Mouse (Mus musculus) forebrain, embryonic 13.5 days (tissue): ENCODE measurements around the gene Tmem101. TPM values are rescaled to one million over a fixed set of nuclear protein-coding genes. Genes with fewer than 3 reads are reported as not detected.

Experiments used
- ATAC-seq: fragments of 200-750 bp; cut with Nextera tagmentation; 2 replicates; pipeline ENCODE4 v1.8.0; 2017
- H3K27ac ChIP-seq: fragments of 300-500 bp; sonication (generic); 2 replicates; pipeline ENCODE4 v1.5.1; 2015; ENCODE audit warnings: inconsistent platforms, mild to moderate bottlenecking, moderate library complexity
- H3K27me3 ChIP-seq: fragments of 300-500 bp; sonication (generic); 2 replicates; pipeline ENCODE4 v1.6.1; 2015; ENCODE audit warnings: mild to moderate bottlenecking, inconsistent platforms
- H3K36me3 ChIP-seq: fragments of 300-500 bp; sonication (generic); 2 replicates; pipeline ENCODE4 v1.6.1; 2015; ENCODE audit warnings: mild to moderate bottlenecking, inconsistent platforms; ENCODE audit not compliant: poor library complexity, severe bottlenecking
- H3K4me1 ChIP-seq: fragments of 300-500 bp; sonication (generic); 2 replicates; pipeline ENCODE4 v1.6.1; 2015; ENCODE audit warnings: inconsistent platforms
- H3K4me2 ChIP-seq: fragments of 300-500 bp; sonication (generic); 2 replicates; pipeline ENCODE4 v1.6.1; 2015; ENCODE audit warnings: inconsistent platforms, mild to moderate bottlenecking, moderate library complexity
- H3K4me3 ChIP-seq: fragments of 300-500 bp; sonication (generic); 2 replicates; pipeline ENCODE4 v1.5.1; 2015; ENCODE audit warnings: mild to moderate bottlenecking, inconsistent platforms
- H3K9ac ChIP-seq: fragments of 300-500 bp; sonication (generic); 2 replicates; pipeline ENCODE4 v1.6.1; 2015; ENCODE audit warnings: mild to moderate bottlenecking, inconsistent platforms
- H3K9me3 ChIP-seq: fragments of 300-500 bp; sonication (generic); replicated peaks from 2 replicates; pipeline ENCODE4 v1.6.1; 2016; ENCODE audit warnings: inconsistent platforms
- WGBS: fragments of 180-500 bp; shearing (Covaris S2); methylation state at CpG from one replicate; pipeline ENCODE4 v1.1.7; 2015; 5-methylcytosine and 5-hydroxymethylcytosine counted together
- polyA plus RNA-seq: library from polyadenylated mRNA; unstranded; fragments of >200 nt; fragmentation: Nextera tagmentation; extraction: Ambion mirVana; gene quantifications from 2 replicates; pipeline ENCODE4 v1.2.1, GENCODE M21; 2015

Tmem101 gene
- polyA plus RNA-seq, 1 experiment from 2014 or later = 35.6 TPM

DNA sequence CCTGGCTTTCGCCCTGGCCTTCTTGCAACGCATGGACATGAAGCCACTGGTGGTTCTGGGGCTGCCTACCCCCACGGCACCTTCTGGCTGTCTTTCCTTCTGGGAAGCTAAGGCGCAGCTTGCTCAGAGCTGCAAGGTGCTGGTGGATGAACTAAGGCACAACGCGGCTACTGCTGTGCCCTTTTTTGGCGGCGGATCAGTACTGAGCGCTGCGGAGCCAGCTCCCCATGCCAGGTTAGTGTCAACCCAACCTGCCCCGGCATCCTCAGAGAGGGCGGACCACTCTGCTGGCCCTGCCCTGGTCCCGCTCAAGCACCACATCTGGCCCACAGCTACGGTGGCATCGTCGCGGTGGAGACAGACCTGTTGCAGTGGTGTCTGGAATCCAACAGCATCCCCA, 9.7 kb downstream of the Tmem101 start:
- Histone ChIP-seq H3K27ac (no peak overlapping the region), H3K27me3 (peaks cover 75% of the 10 kb centered on the region), H3K9me3 (no peaks in the 10 kb centered on the region), H3K4me1 (peaks cover 10% of the 10 kb centered on the region; the same call in 1 of the 2 replicates), H3K4me2 (no peak overlapping the region), H3K9ac (no peak overlapping the region), H3K36me3 (no peaks in the 10 kb centered on the region), H3K4me3 (no peak overlapping the region)
- 12% methylated on average over 17 of the region's 17 CpGs for WGBS
- ATAC-seq = no peak

GRCm38 (mm10) chr11:102146005-102146404, 10.2 kb downstream of the Tmem101 start:
- ATAC-seq = no peak
- H3K9me3 ChIP-seq = no peaks in the 10 kb centered on the region
- 6% methylated on average over 16 of the region's 16 CpGs for WGBS
- H3K9ac ChIP-seq = no peak overlapping the region
- H3K27me3 ChIP-seq = peaks cover 75% of the 10 kb centered on the region
- H3K4me1 ChIP-seq = peaks cover 10% of the 10 kb centered on the region; the same call in 1 of the 2 replicates
- H3K27ac ChIP-seq = no peak overlapping the region
- no peak overlapping the region for H3K4me3 ChIP-seq
- no peaks in the 10 kb centered on the region for H3K36me3 ChIP-seq
- no peak overlapping the region for H3K4me2 ChIP-seq

- H3K36me3 ChIP-seq = no peaks in the 10 kb centered on the region
- H3K4me3 ChIP-seq = peak within 1 kb of the TSS; percentile 17; the same call in 1 of the 2 replicates
- no peaks in the 10 kb centered on the region for H3K9me3 ChIP-seq
- H3K4me1 ChIP-seq = peaks cover 10% of the 10 kb centered on the region; the same call in 1 of the 2 replicates
- peak within 1 kb of the TSS; percentile 44 for H3K4me2 ChIP-seq
- H3K27ac ChIP-seq = no peak within 1 kb of the TSS
- H3K9ac ChIP-seq = no peak within 1 kb of the TSS
- H3K27me3 ChIP-seq = peaks cover 75% of the 10 kb centered on the region
- under 1% methylated on average over 49 of the region's 50 CpGs for WGBS
- no peak for ATAC-seq
Measured at GRCm38 (mm10) chr11:102145471-102146001, 10.7 kb downstream of the Tmem101 start, which contains the start of gene Nags. Gene Nags, plus strand, starts transcription at chr11:102145513.

- Histone ChIP-seq H3K9ac (no peak overlapping the region), H3K36me3 (no peaks in the 10 kb centered on the region), H3K27ac (no peak overlapping the region), H3K4me3 (peak overlapping the region; percentile 17; the same call in 1 of the 2 replicates), H3K4me1 (peaks cover 10% of the 10 kb centered on the region; the same call in 1 of the 2 replicates), H3K4me2 (peak overlapping the region; percentile 44), H3K9me3 (no peaks in the 10 kb centered on the region), H3K27me3 (peaks cover 75% of the 10 kb centered on the region)
- 21% methylated on average over 13 of the region's 13 CpGs for WGBS
- no peak for ATAC-seq
Measured at GRCm38 (mm10) chr11:102144957-102145470, 11.2 kb downstream of the Tmem101 start.

DNA sequence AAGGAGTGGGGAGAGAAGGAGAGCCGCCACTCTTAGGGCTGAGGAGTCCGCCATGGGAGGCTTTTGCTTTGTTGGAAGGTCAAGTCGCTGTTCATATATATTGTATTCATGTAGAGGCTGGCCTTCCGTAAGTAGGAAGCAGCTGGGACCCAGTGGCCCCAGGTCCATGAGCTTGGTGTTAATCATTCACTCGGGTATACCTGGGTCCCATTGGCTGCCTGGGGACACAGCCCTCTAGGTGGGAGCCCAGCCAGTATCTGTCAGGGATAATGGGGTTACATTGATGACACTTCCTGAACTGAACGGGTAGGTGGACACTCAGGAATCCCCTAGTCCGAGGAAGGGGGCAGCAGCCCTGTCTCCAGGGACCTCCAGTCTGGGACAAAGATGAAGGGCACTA, 13.8 kb downstream of the Tmem101 start:
- WGBS = 73% methylated on average over 7 of the region's 7 CpGs

GRCm38 (mm10) chr11:102140508-102140907, 15.7 kb downstream of the Tmem101 start:
- WGBS = 5% methylated on average over 5 of the region's 5 CpGs
- Histone ChIP-seq H3K9me3 (no peaks in the 10 kb centered on the region), H3K36me3 (no peaks in the 10 kb centered on the region), H3K4me3 (no peak overlapping the region), H3K27me3 (peaks cover 44% of the 10 kb centered on the region), H3K4me2 (no peak overlapping the region), H3K9ac (no peak overlapping the region), H3K4me1 (peaks cover 5% of the 10 kb centered on the region; the same call in 1 of the 2 replicates), H3K27ac (no peak overlapping the region)
- ATAC-seq = no peak

More for the DNA sequence above, 13.8 kb downstream of the Tmem101 start:
- no peaks in the 10 kb centered on the region for H3K9me3 ChIP-seq
- H3K36me3 ChIP-seq = no peaks in the 10 kb centered on the region
- H3K27me3 ChIP-seq = peaks cover 55% of the 10 kb centered on the region
- no peak overlapping the region for H3K9ac ChIP-seq
- no peak overlapping the region for H3K4me3 ChIP-seq
- H3K27ac ChIP-seq = no peak overlapping the region
- H3K4me1 ChIP-seq = peaks cover 8% of the 10 kb centered on the region; the same call in 1 of the 2 replicates
- no peak overlapping the region for H3K4me2 ChIP-seq
- ATAC-seq = no peak

GRCm38 (mm10) chr11:102138447-102138740, 17.8 kb downstream of the Tmem101 start:
- Histone ChIP-seq H3K9me3 (no peaks in the 10 kb centered on the region), H3K9ac (no peak overlapping the region), H3K4me1 (peaks cover 9% of the 10 kb centered on the region), H3K4me3 (peak overlapping the region; percentile 10; the same call in 1 of the 2 replicates), H3K4me2 (peak overlapping the region; percentile 56), H3K27ac (no peak overlapping the region), H3K36me3 (no peaks in the 10 kb centered on the region), H3K27me3 (peaks cover 23% of the 10 kb centered on the region)
- ATAC-seq = peak; percentile 55; the same call in 1 of the 2 replicates
- WGBS = under 1% methylated on average over 18 of the region's 18 CpGs

DNA sequence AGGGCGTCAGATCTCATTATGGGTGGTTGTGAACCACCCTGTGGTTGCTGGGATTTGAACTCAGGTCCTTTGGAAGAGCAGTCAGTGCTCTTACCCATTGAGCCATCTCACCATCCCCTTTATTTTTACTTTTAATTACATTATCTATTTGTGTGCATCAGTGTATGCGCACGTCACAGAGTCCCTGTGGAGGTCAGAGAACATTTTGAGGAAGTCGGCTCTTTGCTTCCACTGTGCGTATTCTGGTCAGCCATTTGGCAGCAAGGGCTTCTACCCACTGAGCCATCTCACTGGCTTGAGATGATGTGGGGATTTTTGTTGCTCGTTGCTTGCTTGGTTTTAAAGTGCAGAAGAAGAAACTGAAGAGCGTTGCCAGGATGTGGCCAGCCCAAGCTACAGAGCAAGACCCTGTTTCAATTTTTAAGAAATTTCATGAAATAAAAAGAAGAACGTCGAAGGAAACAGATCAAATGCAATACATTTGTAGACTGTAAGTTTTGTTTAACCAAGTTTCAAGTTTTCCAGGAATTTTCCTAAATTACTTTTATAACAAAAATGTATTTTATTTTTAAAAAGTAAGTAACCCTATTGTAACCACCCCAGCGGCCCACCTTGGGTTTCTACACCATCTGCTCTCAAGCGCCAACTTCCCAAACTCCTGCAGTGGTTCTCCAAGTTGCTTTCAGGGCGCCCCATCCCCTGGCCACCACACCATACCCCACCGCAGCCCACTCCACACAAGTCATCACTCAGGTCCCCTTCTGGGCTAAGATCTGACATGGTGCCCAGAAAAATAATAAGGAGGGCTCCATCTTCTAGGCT, 18.4 kb downstream of the Tmem101 start:
- H3K4me3 ChIP-seq = peak overlapping the region; percentile 10; the same call in 1 of the 2 replicates
- no peaks in the 10 kb centered on the region for H3K9me3 ChIP-seq
- H3K27me3 ChIP-seq = peaks cover 18% of the 10 kb centered on the region
- H3K36me3 ChIP-seq = no peaks in the 10 kb centered on the region
- WGBS = 45% methylated on average over 13 of the region's 13 CpGs
- H3K4me1 ChIP-seq = peaks cover 9% of the 10 kb centered on the region
- peak overlapping the region; percentile 56 for H3K4me2 ChIP-seq
- ATAC-seq = peak; percentile 24; the same call in 1 of the 2 replicates
- no peak overlapping the region for H3K27ac ChIP-seq
- H3K9ac ChIP-seq = no peak overlapping the region

DNA sequence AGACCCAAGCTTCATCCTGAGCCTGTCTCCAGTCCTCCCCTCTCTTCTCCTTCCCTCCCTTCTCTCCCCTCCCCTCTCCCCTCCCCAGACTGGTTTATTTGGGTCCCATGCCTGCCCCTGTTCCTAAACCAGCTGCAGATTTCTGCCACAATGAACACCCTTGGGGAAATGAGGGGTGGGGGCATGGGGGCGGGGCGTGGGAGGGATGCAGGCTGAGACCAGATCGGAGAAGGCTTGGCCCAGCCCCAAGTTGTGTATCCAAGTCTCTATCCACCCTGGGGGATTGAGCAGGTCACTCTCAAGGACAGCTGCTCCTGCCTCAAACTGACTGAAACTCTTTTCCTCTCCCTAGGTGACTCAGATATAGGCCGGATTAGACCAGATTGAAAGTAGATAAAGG, 21.7 kb downstream of the Tmem101 start:
- Histone ChIP-seq H3K27ac (no peak overlapping the region), H3K27me3 (peaks cover 12% of the 10 kb centered on the region; the same call in 1 of the 2 replicates), H3K36me3 (no peaks in the 10 kb centered on the region), H3K9ac (peak overlapping the region; percentile 45; the same call in 1 of the 2 replicates), H3K4me2 (no peak overlapping the region), H3K4me3 (no peak overlapping the region), H3K4me1 (peaks cover 9% of the 10 kb centered on the region), H3K9me3 (no peaks in the 10 kb centered on the region)
- no peak for ATAC-seq
- 23% methylated on average over 4 of the region's 4 CpGs for WGBS

- Histone ChIP-seq H3K4me2 (no peak overlapping the region), H3K4me1 (no peaks in the 10 kb centered on the region), H3K9me3 (no peaks in the 10 kb centered on the region), H3K27ac (no peak overlapping the region), H3K27me3 (0 out of 2 replicates have a peak, but pooled peaks cover 8% of the 10 kb centered on the region), H3K36me3 (no peaks in the 10 kb centered on the region), H3K9ac (no peak overlapping the region), H3K4me3 (no peak overlapping the region)
- no peak for ATAC-seq
- 85% methylated on average over 6 of the region's 6 CpGs for WGBS
Measured at GRCm38 (mm10) chr11:102117386-102117785, 38.8 kb downstream of the Tmem101 start.

DNA sequence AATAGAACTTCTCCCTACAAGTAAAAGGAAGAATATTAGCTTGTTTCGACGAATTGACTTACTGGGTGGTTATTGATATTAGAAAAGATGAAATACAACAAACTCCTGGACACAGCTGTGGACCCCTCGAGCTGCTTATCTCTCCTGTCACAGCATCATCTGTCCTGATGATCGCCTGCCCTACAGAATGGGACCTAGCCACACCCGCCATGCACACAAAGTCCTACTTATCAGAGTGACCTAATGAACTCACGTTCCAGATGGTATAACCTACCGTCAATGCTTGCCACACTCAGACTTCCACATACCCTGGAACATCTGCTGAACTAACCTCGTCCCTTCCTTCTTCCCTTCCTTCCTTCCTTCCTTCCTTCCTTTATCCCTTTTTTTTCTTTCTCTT, 40.0 kb downstream of the Tmem101 start:
- Histone ChIP-seq H3K9ac (no peak overlapping the region), H3K27ac (no peak overlapping the region), H3K9me3 (no peaks in the 10 kb centered on the region), H3K27me3 (0 out of 2 replicates have a peak, but pooled peaks cover 8% of the 10 kb centered on the region), H3K4me3 (no peak overlapping the region), H3K4me2 (no peak overlapping the region), H3K4me1 (no peaks in the 10 kb centered on the region), H3K36me3 (no peaks in the 10 kb centered on the region)
- 86% methylated on average over 8 of the region's 8 CpGs for WGBS
- ATAC-seq = no peak

DNA sequence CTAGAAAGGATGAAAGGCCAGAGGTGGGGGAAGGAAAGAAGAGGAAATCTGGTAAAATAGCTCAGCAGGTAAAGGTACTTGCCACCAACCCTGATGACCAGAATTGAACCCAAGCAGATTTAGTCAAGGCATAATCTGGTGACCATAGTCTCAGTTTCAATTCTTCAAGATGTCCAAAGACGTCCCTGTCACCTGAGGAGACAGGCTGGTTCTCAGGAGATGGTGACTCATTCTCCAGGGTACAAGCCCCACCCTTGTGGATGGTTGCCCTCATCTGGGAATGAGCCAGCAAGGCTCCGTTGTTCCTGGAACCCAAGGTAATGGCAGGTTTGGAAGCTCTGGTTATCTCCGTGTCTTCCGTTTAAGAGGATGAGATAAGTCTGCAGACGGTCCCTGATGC, 44.6 kb downstream of the Tmem101 start:
- no peaks in the 10 kb centered on the region for H3K9me3 ChIP-seq
- no peak overlapping the region for H3K4me2 ChIP-seq
- H3K9ac ChIP-seq = no peak overlapping the region
- no peak for ATAC-seq
- peaks cover 36% of the 10 kb centered on the region for H3K27me3 ChIP-seq
- no peak overlapping the region for H3K27ac ChIP-seq
- H3K36me3 ChIP-seq = no peaks in the 10 kb centered on the region
- 87% methylated on average over 5 of the region's 5 CpGs for WGBS
- no peak overlapping the region for H3K4me3 ChIP-seq
- H3K4me1 ChIP-seq = no peaks in the 10 kb centered on the region
